In genomic region chr12:88952937-88953600, GRCm38 (mm10) we compare ENCODE assay signal across 19 mouse cellular contexts.
DNase-seq lines count a peak whose midpoint lies in the region; ATAC-seq and TF ChIP-seq lines count a peak whose summit lies in the region.
"Had no signal": no experiment of that assay in that cellular context is flagged by ENCODE, and none has a peak within 500 bp of the region (broad histone marks: within the 10 kb centered on the region; RNA-seq: fewer than 3 reads in every experiment).

No protein-coding gene starts in this region.

- H3K9me3 ChIP-seq in heart, postnatal 0 days (replicated peaks; ENCODE audit: control insufficient read depth, low read length) = no peaks in the 10 kb centered on the region
- no peaks in the 10 kb centered on the region for H3K9me3 ChIP-seq in liver, postnatal 0 days (ENCODE audit: low read length)
- H3K9me3 ChIP-seq: forebrain, embryonic 12.5 days; neural tube, embryonic 13.5 days had no signal

- no peak overlapping the region for H3K9ac ChIP-seq in heart, postnatal 0 days (replicated peaks; ENCODE audit: low read depth, low read length)
- H3K9ac ChIP-seq in heart, adult 2 months (ENCODE audit: low read depth, low read length) = no peak overlapping the region
- no peak overlapping the region for H3K9ac ChIP-seq in liver, postnatal 0 days (replicated peaks)
- H3K9ac ChIP-seq: forebrain, embryonic 12.5 days; neural tube, embryonic 13.5 days had no signal

- intact Hi-C loops in heart, adult 2 months (cut with DNase I) = no loop called here

- no peak for TF ChIP-seq POLR2A in heart, adult 2 months (IDR thresholded peaks at IDR 0.05; ENCODE audit: insufficient read depth, low read depth, low read length)
- TF ChIP-seq POLR2A in olfactory bulb, adult 2 months (IDR thresholded peaks at IDR 0.05; ENCODE audit: insufficient read depth, low read depth, low read length) = no peak

- no peak overlapping the region for H3K27ac ChIP-seq in heart, postnatal 0 days (ENCODE audit: low read depth)
- H3K27ac ChIP-seq in heart, adult 2 months = no peak overlapping the region
- H3K27ac ChIP-seq in liver, postnatal 0 days (ENCODE audit: low read depth) = no peak overlapping the region
- no peak overlapping the region for H3K27ac ChIP-seq in olfactory bulb, adult 2 months (ENCODE audit: insufficient read depth, low read depth, low read length)
- H3K27ac ChIP-seq: forebrain, embryonic 12.5 days; gastrocnemius, adult 2 months; neural tube, embryonic 13.5 days had no signal

- no peaks in the 10 kb centered on the region for H3K27me3 ChIP-seq in heart, postnatal 0 days (ENCODE audit: control insufficient read depth, insufficient read depth, low read length)
- H3K27me3 ChIP-seq in heart, adult 2 months (ENCODE audit: control insufficient read depth, insufficient read depth, low read length) = no peaks in the 10 kb centered on the region
- no peaks in the 10 kb centered on the region for H3K27me3 ChIP-seq in liver, postnatal 0 days (ENCODE audit: insufficient read depth, low read length)
- H3K27me3 ChIP-seq: forebrain, embryonic 12.5 days; megakaryocyte, embryonic 14.5 days; neural tube, embryonic 13.5 days had no signal

- TF ChIP-seq EP300 in heart, postnatal 0 days (IDR thresholded peaks at IDR 0.05; ENCODE audit: low read depth) = no peak
- no peak for TF ChIP-seq EP300 in heart, adult 2 months (IDR thresholded peaks at IDR 0.05; ENCODE audit: insufficient read depth, low read depth, low read length)
- no peak for TF ChIP-seq EP300 in liver, postnatal 0 days (IDR thresholded peaks at IDR 0.05; ENCODE audit: low read depth)

- H3K79me2 ChIP-seq in heart, adult 2 months (replicated peaks; ENCODE audit: control insufficient read depth, insufficient read depth, low read length) = no peaks in the 10 kb centered on the region

- no peaks in the 10 kb centered on the region for H3K4me1 ChIP-seq in heart, postnatal 0 days (ENCODE audit: control insufficient read depth, insufficient read depth)
- no peaks in the 10 kb centered on the region for H3K4me1 ChIP-seq in heart, adult 2 months (ENCODE audit: control insufficient read depth, insufficient read depth, low read length)
- H3K4me1 ChIP-seq in liver, postnatal 0 days (ENCODE audit: insufficient read depth) = no peaks in the 10 kb centered on the region
- peaks cover 6% of the 10 kb centered on the region; the same call in 1 of the 2 replicates for H3K4me1 ChIP-seq in olfactory bulb, adult 2 months (ENCODE audit: control insufficient read depth, insufficient read depth, low read length)
- H3K4me1 ChIP-seq: forebrain, embryonic 12.5 days; megakaryocyte, embryonic 14.5 days; neural tube, embryonic 13.5 days had no signal

- 34% methylated on average over 7 of the region's 7 CpGs for WGBS in heart, postnatal 0 days
- 21% methylated on average over 7 of the region's 7 CpGs for WGBS in heart, adult 2 months
- 56% methylated on average over 7 of the region's 7 CpGs for WGBS in liver, postnatal 0 days (ENCODE audit: insufficient replicate concordance)
- WGBS in olfactory bulb, adult 2 months = 28% methylated on average over 7 of the region's 7 CpGs

- peak; percentile 36 to 39 for DNase-seq in frontal cortex, postnatal 36 days (ENCODE audit: low spot score in 2 of 2)
- no peak for DNase-seq in frontal cortex, postnatal 10 days (ENCODE audit: low spot score in 2 of 2)
- no peak for DNase-seq in heart, postnatal 0 days (ENCODE audit: low spot score)
- DNase-seq in heart, adult 2 months = no peak
- no peak for DNase-seq in liver, postnatal 0 days
- DNase-seq in liver = no peak
- DNase-seq in embryo, embryonic 10.5 days (ENCODE audit: low spot score) = no peak
- DNase-seq: adrenal gland, postnatal 25 days; cerebellum, adult 9-10 months; embryo, embryonic 11 days; gastrocnemius, adult 2 months; retina, postnatal 1 day; thymus, postnatal 36 days had no signal

- no peak overlapping the region for H3K4me3 ChIP-seq in heart, postnatal 0 days (ENCODE audit: low read depth, low read length)
- H3K4me3 ChIP-seq in heart, adult 2 months = no peak overlapping the region
- H3K4me3 ChIP-seq in liver, postnatal 0 days (ENCODE audit: low read depth, low read length) = no peak overlapping the region
- peak overlapping the region; percentile 14 for H3K4me3 ChIP-seq in olfactory bulb, adult 2 months (ENCODE audit: insufficient read depth, low read depth, low read length)
- H3K4me3 ChIP-seq: forebrain, embryonic 12.5 days; gastrocnemius, adult 2 months; megakaryocyte, embryonic 14.5 days; neural tube, embryonic 13.5 days had no signal

- no peaks in the 10 kb centered on the region for H3K36me3 ChIP-seq in heart, postnatal 0 days (replicated peaks; ENCODE audit: control insufficient read depth, insufficient read depth, low read length)
- H3K36me3 ChIP-seq in heart, adult 2 months (ENCODE audit: control insufficient read depth, insufficient read depth, low read length) = no peaks in the 10 kb centered on the region
- H3K36me3 ChIP-seq in liver, postnatal 0 days (replicated peaks; ENCODE audit: insufficient read depth, low read length) = no peaks in the 10 kb centered on the region
- H3K36me3 ChIP-seq: forebrain, embryonic 12.5 days; neural tube, embryonic 13.5 days had no signal

- TF ChIP-seq CTCF in heart, postnatal 0 days (IDR thresholded peaks at IDR 0.05; ENCODE audit: low read depth) = no peak
- TF ChIP-seq CTCF in heart, adult 2 months (IDR thresholded peaks at IDR 0.05) = no peak
- TF ChIP-seq CTCF in liver, postnatal 0 days (IDR thresholded peaks at IDR 0.05; ENCODE audit: low read depth) = no peak
- no peak for TF ChIP-seq CTCF in olfactory bulb, adult 2 months (IDR thresholded peaks at IDR 0.05; ENCODE audit: insufficient read depth, low read depth, low read length)

- no peak for ATAC-seq in heart, postnatal 0 days (ENCODE audit: insufficient read depth, low read depth)
- no peak for ATAC-seq in liver, postnatal 0 days
- ATAC-seq: activated CD4-positive, CD25-positive, alpha-beta regulatory T cell, adult 4 months had no signal

- H3K4me2 ChIP-seq in heart, postnatal 0 days (ENCODE audit: low read depth, low read length) = peak overlapping the region; percentile 30; the same call in 1 of the 2 replicates
- H3K4me2 ChIP-seq in liver, postnatal 0 days (ENCODE audit: low read depth, low read length) = 0 out of 2 replicates have a peak overlapping the region, but pooled peaks have one; percentile 13
- H3K4me2 ChIP-seq: forebrain, embryonic 12.5 days; liver, embryonic 11.5 days; neural tube, embryonic 13.5 days had no signal

Comparison
In these comparisons a context has a peak if more than half of its experiments do, and no peak if none do; other contexts are left out.
1. DNase-seq: peak in frontal cortex, postnatal 36 days (2 of 2); none in frontal cortex, postnatal 10 days (0 of 2), heart, postnatal 0 days (single experiment), heart, adult 2 months (0 of 2), liver, postnatal 0 days (single experiment), liver (single experiment) and embryo, embryonic 10.5 days (single experiment).